Mouse (Mus musculus) large intestine, adult 2 months (tissue): ENCODE results near the gene Kif2c. TPM values are rescaled to one million over a fixed set of nuclear protein-coding genes. Genes with fewer than 3 reads are reported as not detected.

Experiments used
- DNase-seq: peaks from one replicate; pipeline ENCODE4 v3.0.0-alpha.2; 2012; ENCODE audit warnings: low read depth, low spot score
- WGBS: fragments of 180-500 bp; shearing (Covaris S2); methylation state at CpG from one replicate; pipeline ENCODE4 v1.1.7; 2018; 5-methylcytosine and 5-hydroxymethylcytosine counted together
- polyA plus RNA-seq: library from polyadenylated mRNA; depleted of rRNA; stranded (reverse); fragments of >200 nt; gene quantifications from 2 replicates; pipeline ENCODE4 v1.2.3, GENCODE M21; 2012; rRNA removed

Kif2c gene
- 5.8 and 8.1 TPM in 2 replicates for polyA plus RNA-seq

DNA sequence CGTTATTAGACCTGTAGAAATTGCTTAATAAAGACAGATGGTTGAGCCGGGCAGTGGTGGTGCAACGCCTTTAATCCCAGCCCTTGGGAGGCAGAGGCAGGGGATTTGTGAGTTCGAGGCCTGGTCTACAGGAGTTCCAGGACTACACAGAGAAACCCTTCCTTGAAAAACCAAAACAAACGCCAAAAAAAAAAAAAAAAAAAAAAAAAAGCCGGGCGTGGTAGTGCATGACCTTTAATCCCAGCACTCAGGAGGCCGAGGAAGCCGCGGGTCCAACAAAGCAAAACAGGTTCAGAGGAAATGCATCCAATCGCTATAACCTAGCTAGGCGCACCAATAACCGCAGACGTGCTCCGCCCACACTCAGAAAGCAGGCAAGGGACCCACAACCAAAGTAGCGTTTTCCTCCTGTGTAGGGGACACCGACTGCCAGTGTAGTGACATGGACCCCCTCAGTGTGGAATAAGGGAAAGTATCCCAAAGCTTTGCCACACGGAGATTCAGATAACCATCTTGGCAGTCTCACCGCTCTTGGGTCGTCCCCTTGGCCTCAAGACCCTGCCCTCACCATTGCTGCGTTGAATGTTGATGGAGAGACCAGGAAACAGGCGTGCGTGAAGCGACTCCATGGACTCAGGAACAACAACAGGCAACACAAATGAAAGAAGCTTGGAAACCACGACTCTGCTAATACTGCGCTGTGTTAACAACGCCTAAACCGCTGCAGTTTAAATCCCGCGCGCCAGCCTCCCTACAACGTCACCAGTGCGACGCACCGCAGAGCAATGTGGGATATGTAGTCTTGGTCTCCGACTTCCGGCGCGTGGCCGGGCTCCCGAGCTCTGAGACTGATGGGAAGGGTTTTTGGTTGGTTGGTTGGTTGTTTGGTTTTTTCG lies at the start of gene Kif2c:
Kif2c (minus strand) TSS at position 777 of the 896 bp plus-strand sequence.
- DNase-seq = peak; percentile 58
- 1% methylated on average over 42 of the region's 42 CpGs for WGBS

DNA sequence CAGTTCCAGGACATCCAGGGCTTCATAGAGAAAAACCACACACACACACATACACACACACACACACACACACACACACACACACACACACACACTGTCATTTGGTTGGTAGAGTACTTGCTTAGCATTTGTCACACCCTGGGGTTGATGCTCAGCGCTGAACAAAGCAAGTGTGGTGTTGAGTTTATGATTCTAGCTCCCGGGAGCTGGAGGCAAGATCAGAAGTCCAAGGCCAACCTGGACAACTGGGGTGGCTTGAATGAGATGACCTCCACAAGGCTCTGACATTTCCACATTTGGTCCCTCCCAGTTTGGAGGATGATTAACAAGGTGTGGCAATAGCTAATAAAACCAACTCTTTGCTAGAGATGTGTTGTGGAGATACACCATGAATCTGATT lies 48.8 kb upstream of the Kif2c start:
- no peak for DNase-seq
- 48% methylated on average over 2 of the region's 2 CpGs for WGBS

GRCm38 (mm10) chr4:117230331-117230730 lies 47.9 kb upstream of the Kif2c start:
- 71% methylated on average over 10 of the region's 10 CpGs for WGBS
- no peak for DNase-seq

DNA sequence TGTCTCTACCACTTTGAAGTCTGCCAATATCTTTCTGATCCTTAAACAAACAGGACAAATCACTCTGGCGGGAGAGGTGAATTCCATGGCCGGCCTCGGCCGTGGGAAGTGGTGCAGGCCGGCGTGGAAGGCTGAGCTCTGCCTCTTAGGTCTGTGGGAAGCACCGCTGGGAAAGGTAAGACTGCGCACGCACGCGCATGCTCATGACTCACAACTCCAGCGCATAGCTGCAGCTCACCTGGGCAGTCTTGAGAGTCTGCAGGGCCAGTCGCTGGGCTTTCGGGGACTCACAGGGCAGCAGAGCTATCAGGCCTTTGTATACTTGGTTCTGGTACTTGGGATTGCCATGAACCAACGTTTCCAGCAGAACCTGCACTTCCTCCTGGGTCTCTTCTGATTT lies 47.2 kb upstream of the Kif2c start:
- WGBS = 59% methylated on average over 15 of the region's 15 CpGs
- DNase-seq = no peak

- no peak for DNase-seq
These were observed 42.8 kb upstream of the Kif2c start for GRCm38 (mm10) chr4:117225250-117225649.

DNA sequence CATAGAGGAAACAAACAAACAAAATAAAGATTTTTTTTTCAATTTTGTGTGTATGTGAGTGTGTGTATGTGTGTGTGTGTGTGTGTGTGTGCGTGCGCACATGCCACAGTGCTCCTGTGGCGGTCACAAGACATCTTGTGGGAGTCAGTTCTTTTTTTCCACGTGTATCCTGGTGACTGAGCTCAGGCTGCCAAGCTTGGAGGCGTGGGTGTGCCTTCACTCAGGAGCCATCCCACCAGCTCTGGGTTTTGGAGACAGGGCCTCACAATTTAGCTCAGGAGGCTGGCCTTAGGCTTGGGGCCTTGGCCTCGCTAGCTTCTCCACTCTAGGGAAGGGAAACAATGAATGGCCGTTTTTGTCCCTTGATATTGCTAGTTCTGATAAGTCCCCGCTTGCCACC lies 41.7 kb upstream of the Kif2c start:
- no peak for DNase-seq
- WGBS = 84% methylated on average over 8 of the region's 8 CpGs

GRCm38 (mm10) chr4:117223001-117223400 lies 40.6 kb upstream of the Kif2c start:
- 18% methylated on average over 5 of the region's 5 CpGs for WGBS
- DNase-seq = no peak

GRCm38 (mm10) chr4:117221836-117222235 lies 39.4 kb upstream of the Kif2c start:
- WGBS = 87% methylated on average over 9 of the region's 9 CpGs
- no peak for DNase-seq

GRCm38 (mm10) chr4:117220741-117221515 lies 38.5 kb upstream of the Kif2c start:
- DNase-seq = no peak
- WGBS = 78% methylated on average over 9 of the region's 9 CpGs

DNA sequence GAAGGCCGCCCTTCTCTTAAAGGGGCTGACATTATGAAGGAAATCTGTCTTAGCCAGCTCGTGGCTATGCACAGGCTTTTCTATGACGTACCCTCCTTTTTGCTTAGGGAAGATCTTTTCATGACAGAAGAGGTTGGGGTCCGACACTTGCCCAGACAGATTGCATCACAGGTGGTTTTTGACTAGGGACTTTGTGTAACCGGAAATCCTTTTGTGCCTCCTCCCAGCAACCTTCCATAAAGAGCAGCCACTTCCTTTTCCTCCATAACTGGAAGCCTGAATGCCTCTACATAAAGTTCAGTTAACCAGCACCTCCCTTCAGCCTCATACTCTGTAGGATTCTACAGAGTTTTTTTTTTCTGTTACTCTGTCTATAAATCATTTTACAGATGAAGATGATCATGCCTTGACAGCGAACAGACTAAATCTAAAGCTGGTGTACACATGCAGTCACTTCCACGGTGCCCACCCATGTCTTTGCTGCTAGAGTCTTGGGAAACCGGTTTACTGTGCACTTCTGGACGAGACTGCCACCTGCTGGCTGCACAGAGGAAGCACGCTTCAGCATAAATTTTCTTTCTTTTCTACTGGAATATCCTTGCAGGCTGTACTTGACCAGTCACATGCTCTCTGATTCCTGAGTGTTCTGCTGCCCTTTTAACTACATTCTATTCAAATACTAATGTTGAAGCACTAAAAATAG lies 36.2 kb upstream of the Kif2c start:
- DNase-seq = no peak
- WGBS = 34% methylated on average over 10 of the region's 10 CpGs

DNA sequence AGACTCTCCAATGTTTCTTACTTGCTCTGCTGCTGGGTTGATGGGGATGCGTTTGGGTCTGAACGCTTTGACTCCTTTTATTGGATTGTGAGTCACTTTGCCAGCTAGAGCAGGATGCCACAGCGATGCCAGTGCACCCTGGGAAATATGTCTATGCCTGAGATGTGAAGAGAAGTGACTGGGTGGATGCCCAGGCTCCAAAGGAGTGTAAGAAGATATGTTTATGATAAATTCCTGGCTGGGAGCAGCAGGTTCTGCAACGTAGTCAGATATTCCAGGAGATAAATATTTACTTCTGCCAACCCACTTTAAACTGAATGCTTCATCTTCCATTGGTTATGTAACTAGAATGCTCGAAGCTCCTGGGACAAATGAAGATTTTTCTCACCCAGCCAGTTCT lies 34.6 kb upstream of the Kif2c start:
- no peak for DNase-seq
- 35% methylated on average over 5 of the region's 5 CpGs for WGBS

DNA sequence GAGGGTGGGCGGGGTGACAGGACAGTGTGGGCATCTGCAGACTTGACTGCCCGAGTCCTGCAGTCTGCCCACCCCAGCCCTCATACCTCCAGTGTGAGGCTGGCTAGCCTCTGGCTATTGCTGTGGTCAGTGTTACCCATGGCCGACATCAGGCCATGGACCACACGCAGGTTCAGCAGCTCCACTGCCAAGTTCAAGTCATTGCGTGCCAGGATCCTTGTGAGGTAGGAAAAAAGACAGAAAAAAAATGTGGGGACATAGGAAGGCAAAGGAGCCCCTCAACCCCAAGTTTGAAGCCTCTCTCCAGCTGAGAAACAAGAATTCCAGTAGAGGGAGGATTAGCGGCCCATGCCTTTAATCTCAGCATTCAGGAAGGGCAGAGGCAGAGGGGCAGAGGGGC lies 31.8 kb upstream of the Kif2c start:
- no peak for DNase-seq
- 88% methylated on average over 6 of the region's 6 CpGs for WGBS

DNA sequence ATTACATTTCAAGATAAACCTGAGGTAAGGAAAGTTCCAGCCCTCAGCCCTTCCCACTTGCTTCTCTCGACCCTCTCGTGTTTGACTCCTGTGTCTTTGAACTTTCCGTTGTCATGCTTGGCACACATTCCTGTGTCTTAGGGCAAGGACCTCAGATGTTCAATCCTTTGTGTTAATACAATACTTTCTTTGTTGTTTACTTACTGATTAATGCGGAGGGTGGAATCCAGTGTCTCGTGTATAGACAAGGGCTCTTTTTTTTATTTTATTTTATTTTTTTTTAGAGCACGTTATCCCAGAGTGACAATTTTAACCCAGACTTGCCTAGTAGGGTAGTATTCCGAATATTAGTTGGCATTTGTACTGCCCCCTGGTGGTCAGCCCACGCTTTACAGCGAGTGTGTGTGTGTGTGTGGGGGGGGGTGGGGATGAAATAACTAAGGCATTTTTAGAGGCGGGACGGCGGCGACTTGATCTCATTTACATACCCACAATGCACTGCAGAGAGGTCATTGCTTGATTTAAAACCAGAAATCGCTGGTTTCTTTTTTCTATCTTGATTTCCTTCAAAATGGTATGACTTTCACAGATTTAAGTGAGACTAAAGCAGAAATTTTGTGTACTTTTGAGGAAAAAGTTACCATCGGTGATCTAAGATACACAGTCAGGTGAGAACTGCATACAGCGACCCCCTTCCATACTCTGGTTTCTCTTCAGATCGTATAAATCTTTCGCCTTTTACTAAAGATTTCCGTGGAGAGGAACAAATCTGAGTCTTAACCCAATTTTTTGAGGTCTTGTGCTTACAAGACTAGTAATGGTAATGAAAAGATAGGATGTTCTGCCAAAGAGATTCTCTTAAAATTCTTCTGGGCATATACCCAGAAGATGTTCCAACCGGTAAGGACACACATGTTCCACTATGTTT lies 28.0 kb upstream of the Kif2c start:
- WGBS = 5% methylated on average over 20 of the region's 20 CpGs
- no peak for DNase-seq

- 62% methylated on average over 6 of the region's 6 CpGs for whole genome bisulfite sequencing
- DNase-seq = no peak
These were observed 27.2 kb upstream of the Kif2c start for GRCm38 (mm10) chr4:117209592-117209991.

DNA sequence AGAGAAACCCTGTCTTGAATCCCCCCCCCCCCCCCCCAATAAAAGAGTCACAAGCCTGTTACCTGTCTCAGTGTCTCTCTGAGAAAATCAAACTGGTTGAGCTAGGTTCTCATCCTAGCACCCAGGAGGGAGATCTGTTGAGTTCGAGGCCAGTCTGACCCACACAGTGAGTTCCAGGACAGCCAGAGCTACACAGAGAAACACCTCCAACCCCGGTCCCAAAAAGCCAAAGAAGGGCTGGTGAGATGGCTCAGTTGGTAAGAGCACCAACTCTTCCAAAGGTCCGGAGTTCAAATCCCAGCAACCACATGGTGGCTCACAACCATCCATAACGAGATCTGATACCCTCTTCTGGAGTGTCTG lies 20.5 kb upstream of the Kif2c start:
- 52% methylated on average over 4 of the region's 4 CpGs for WGBS
- DNase-seq = no peak

DNA sequence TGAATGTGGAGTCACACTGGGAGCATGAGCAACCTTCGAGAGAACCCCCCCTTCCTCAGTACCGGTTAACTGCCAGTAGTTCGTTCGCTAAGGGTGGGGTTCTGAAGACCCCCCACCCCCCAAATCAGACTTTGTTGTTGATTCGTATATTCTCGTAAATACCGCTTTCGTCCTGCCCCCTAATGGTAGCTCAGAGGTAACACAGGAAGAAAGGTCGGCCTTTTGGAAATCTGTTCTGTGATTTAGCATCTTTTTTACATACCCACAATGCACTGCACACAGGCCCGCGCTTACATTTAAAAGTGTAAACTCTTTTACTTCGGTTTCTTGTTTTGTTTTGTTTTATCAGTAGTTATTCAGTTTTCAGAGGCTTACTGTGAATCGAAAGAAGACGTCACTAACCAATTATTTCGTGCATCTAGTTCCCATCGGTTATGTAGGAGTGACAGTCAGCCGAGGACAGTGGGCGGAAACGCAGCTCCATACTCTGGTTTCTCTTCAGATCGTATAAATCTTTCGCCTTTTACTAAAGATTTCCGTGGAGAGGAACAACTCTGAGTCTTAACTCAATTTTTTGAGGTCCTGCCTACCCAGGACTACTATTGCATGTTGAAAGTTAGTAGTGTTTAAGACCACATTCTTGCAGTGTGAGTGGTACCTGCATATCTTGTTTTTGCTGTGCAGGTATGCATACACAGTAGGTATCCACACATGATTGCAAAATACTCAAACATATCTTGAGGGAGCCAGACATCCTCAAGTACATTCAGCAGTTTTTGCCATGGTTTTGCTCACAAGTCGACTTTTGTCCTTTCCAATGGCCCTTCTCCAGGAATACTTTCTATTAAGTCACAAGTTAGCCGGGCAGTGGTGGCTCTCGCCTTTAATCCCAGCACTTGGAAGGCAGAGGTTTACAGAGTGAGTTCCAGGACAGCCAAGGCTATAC lies 19.9 kb upstream of the Kif2c start:
- no peak for DNase-seq
- WGBS = under 1% methylated on average over 25 of the region's 25 CpGs

DNA sequence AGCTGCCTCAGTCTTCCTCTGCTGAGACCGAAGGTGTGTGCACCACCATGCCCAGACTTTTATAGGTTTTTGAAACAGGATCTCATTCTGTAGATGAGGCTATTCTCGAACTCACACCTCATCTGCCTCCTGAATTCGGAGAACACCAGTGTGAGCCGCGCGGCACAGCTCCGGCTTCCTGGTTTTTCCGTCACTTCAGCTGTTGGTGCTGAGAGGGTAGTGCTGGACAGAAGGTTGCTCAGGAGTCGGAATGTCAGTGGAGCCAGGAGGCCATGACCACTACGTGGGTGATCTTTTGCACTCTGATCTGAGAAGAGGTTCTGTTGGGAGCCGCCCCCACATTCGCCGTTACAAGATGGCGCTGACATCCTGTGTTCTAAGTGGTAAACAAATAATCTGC lies 9.4 kb upstream of the Kif2c start:
- no peak for DNase-seq
- 95% methylated on average over 14 of the region's 14 CpGs for WGBS

DNA sequence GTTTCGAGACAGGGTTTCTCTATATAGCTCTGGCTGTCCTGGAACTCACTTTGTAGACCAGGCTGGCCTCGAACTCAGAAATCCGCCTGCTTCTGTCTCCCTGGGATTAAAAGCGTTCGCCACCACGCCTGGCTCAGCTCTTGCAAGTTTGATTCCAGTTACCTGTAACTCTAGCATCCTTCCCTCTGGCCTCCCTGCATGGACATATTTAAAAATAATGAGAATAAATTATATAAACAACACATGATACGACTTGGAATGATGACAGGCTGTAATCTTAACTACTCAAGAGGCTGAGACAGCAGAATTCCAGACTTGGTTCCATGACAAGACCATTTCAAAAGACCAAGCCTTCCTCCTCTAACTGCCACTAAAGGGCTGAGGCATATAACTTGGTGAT lies 8.2 kb upstream of the Kif2c start:
- WGBS = 61% methylated on average over 7 of the region's 7 CpGs
- DNase-seq = no peak
